Mouse (Mus musculus): ENCODE results near the gene Pde2a. TPM values are rescaled to one million over a fixed set of nuclear protein-coding genes. Genes with fewer than 3 reads are reported as not detected.
A peak's percentile ranks its signal among the peaks of the same experiment; 100 is the strongest.

The Pde2a gene
- total RNA-seq, 2 experiments from 2014 or later: 60.7 to 61.2 TPM

GRCm38 (mm10) chr7:101452669-101453068 is 31.2 kb downstream of the Pde2a start:
- DNase-seq (ENCODE audit: low spot score in 2 of 2): no peak

- no peak for DNase-seq (ENCODE audit: low spot score in 2 of 2)
These were observed 31.8 kb downstream of the Pde2a start for GRCm38 (mm10) chr7:101453296-101453695.

GRCm38 (mm10) chr7:101453725-101454124 is 32.2 kb downstream of the Pde2a start:
- DNase-seq (ENCODE audit: low spot score in 2 of 2): no peak

- no peak for DNase-seq (ENCODE audit: low spot score in 2 of 2)
These were observed 33.0 kb downstream of the Pde2a start for GRCm38 (mm10) chr7:101454479-101454878.

GRCm38 (mm10) chr7:101455141-101455540 is 33.6 kb downstream of the Pde2a start:
- DNase-seq (ENCODE audit: low spot score in 2 of 2): no peak

- DNase-seq (ENCODE audit: low spot score in 2 of 2): no peak
These were observed 34.8 kb downstream of the Pde2a start for GRCm38 (mm10) chr7:101456318-101456717.

GRCm38 (mm10) chr7:101456789-101457188 is 35.3 kb downstream of the Pde2a start:
- DNase-seq (ENCODE audit: low spot score in 2 of 2): no peak

GRCm38 (mm10) chr7:101457283-101457682 is 35.8 kb downstream of the Pde2a start:
- DNase-seq (ENCODE audit: low spot score in 2 of 2): no peak

GRCm38 (mm10) chr7:101457801-101458200 is 36.3 kb downstream of the Pde2a start:
- no peak for DNase-seq (ENCODE audit: low spot score in 2 of 2)

- DNase-seq (ENCODE audit: low spot score in 2 of 2): no peak
These were observed 36.8 kb downstream of the Pde2a start for GRCm38 (mm10) chr7:101458278-101458781.

GRCm38 (mm10) chr7:101459305-101459813 is 37.9 kb downstream of the Pde2a start:
- no peak for DNase-seq (ENCODE audit: low spot score in 2 of 2)

GRCm38 (mm10) chr7:101459923-101460607 is 38.6 kb downstream of the Pde2a start:
- no peak for DNase-seq (ENCODE audit: low spot score in 2 of 2)

GRCm38 (mm10) chr7:101460608-101460957 is 39.1 kb downstream of the Pde2a start:
- peak in 1 of 2 experiments; percentile 74 for DNase-seq (ENCODE audit: low spot score in 2 of 2)

GRCm38 (mm10) chr7:101461571-101461970 is 40.1 kb downstream of the Pde2a start:
- DNase-seq (ENCODE audit: low spot score in 2 of 2): no peak

GRCm38 (mm10) chr7:101462327-101463068 is 41.0 kb downstream of the Pde2a start:
- DNase-seq (ENCODE audit: low spot score in 2 of 2): peak in 1 of 2 experiments; percentile 60

- no peak for DNase-seq (ENCODE audit: low spot score in 2 of 2)
These were observed 42.3 kb downstream of the Pde2a start for GRCm38 (mm10) chr7:101463665-101464271.

- DNase-seq (ENCODE audit: low spot score in 2 of 2): no peak
These were observed 43.4 kb downstream of the Pde2a start for GRCm38 (mm10) chr7:101464927-101465326.

GRCm38 (mm10) chr7:101465392-101465791 is 43.9 kb downstream of the Pde2a start:
- DNase-seq (ENCODE audit: low spot score in 2 of 2): peak in 1 of 2 experiments; percentile 57

- DNase-seq (ENCODE audit: low spot score in 2 of 2): no peak
These were observed 44.5 kb downstream of the Pde2a start for GRCm38 (mm10) chr7:101465850-101466580.

GRCm38 (mm10) chr7:101466581-101467081 is 45.1 kb downstream of the Pde2a start:
- DNase-seq (ENCODE audit: low spot score in 2 of 2): no peak

GRCm38 (mm10) chr7:101471423-101471822 is 49.9 kb downstream of the Pde2a start:
- DNase-seq (ENCODE audit: low spot score in 2 of 2): no peak

All from gastrocnemius, postnatal 4 days (tissue).